Mouse (Mus musculus) erythroblast, embryonic 14.5 days (primary cell): ENCODE data around the gene Igfbp3. TPM values are rescaled to one million over a fixed set of nuclear protein-coding genes. Genes with fewer than 3 reads are reported as not detected.

Experiments used
- H3K27me3 ChIP-seq: 2 replicates; pipeline ENCODE4 v1.6.1; 2012; ENCODE audit warnings: inconsistent platforms; ENCODE audit not compliant: control insufficient read depth
- H3K36me3 ChIP-seq: 2 replicates; pipeline ENCODE4 v1.6.1; 2012; ENCODE audit warnings: mild to moderate bottlenecking, inconsistent platforms; ENCODE audit not compliant: control insufficient read depth
- H3K4me1 ChIP-seq: 2 replicates; pipeline ENCODE4 v1.6.1; 2012; ENCODE audit warnings: inconsistent platforms; ENCODE audit not compliant: control insufficient read depth
- H3K4me3 ChIP-seq: replicated peaks from 2 replicates; pipeline ENCODE3; 2012; ENCODE audit warnings: moderate library complexity, mild to moderate bottlenecking, inconsistent platforms
- H3K9me3 ChIP-seq: 2 replicates; pipeline ENCODE4 v1.6.1; 2012; ENCODE audit warnings: low read length, inconsistent platforms, mixed read lengths; ENCODE audit not compliant: control insufficient read depth
- GATA1 ChIP-seq: IDR thresholded peaks from 2 replicates; pipeline ENCODE4 v1.6.1; 2012; ENCODE audit warnings: low read length, inconsistent platforms, mixed read lengths
- TAL1 ChIP-seq: IDR thresholded peaks from 3 replicates; pipeline ENCODE4 v1.6.1; 2012; ENCODE audit warnings: low read length, inconsistent platforms, mixed read lengths
- polyA plus RNA-seq: library from polyadenylated mRNA; stranded (reverse); fragments of >175 nt; gene quantifications from 2 replicates; pipeline ENCODE4 v1.2.3, GENCODE M21; 2012

Gene Igfbp3
- polyA plus RNA-seq, result 0.03 TPM in 1 of 2 replicates, not detected in the other

DNA sequence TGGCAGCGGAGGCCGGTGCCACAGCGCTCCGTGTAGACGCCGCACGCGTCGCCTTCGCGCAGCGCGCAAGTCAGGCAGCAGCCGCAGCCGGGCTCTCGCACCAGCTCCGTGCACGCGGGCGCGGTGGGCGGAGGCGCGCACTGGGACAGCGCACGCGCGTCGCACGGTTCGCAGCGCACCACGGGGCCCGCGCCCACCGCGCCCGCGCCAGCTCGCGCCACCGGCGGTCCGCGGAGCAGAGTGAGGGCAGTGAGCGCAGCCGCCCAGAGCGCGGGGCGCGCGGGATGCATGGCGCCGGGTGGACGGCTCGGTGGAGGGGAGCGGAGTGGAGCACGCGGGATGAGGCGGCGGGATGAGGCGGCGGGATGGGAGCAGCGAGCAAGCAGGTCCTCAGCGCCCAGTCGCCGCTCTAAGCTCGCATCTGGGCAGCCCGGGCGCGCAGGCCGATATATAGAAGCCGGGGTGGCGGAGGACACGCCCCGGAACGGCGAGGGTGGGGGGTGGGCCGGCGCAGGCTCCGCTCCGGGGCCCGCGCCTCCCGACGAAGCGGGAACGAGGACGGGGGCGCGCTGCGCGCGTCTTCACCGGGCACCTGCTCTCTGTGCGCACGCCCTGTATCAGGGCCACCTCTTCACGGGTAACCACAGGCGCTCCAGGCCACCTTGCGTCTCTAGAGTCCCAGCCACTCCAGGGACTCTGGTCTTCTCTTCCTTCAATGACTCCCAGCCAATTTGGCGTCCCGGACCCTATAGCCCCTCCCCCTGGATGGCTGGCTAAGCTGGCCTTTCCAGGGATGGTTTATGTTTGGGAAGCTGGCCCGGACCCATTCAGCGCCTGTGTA is at the start of gene Igfbp3:
Igfbp3 (minus strand) TSS at position 423 of the 841 bp plus-strand sequence.
- no peak for TF ChIP-seq TAL1
- no peak for TF ChIP-seq GATA1
- peak within 1 kb of the TSS; percentile 27 for H3K4me3 ChIP-seq
- H3K9me3 ChIP-seq, result no peaks in the 10 kb centered on the region

DNA sequence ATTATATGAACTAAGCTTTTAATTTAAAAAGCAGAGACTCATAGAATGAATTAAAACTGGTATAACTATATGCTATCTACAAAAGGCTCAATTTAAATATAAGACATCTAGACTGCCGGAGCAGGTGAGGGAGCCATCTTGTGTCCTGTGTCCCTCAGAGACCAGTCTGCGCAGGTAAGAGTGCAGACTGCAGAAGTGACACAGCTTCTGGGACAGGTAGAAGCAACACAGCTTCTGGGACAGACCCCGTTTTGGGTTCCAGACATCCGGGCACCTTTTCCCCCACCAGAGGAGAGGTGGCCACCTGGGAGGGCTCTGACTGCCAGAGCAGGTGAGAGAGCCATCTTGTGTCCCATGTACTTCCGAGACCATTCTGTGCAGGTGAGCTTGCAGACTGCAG is 37.1 kb upstream of the Igfbp3 start:
- Histone ChIP-seq H3K36me3 (no peaks in the 10 kb centered on the region), H3K27me3 (no peaks in the 10 kb centered on the region), H3K4me1 (no peaks in the 10 kb centered on the region), H3K4me3 (no peak overlapping the region), H3K9me3 (no peaks in the 10 kb centered on the region)
- TF ChIP-seq GATA1 (no peak), TAL1 (no peak)

More for the DNA sequence above, at the start of gene Igfbp3:
- Histone ChIP-seq H3K4me1 (no peaks in the 10 kb centered on the region), H3K27me3 (peaks cover 36% of the 10 kb centered on the region), H3K36me3 (no peaks in the 10 kb centered on the region)

DNA sequence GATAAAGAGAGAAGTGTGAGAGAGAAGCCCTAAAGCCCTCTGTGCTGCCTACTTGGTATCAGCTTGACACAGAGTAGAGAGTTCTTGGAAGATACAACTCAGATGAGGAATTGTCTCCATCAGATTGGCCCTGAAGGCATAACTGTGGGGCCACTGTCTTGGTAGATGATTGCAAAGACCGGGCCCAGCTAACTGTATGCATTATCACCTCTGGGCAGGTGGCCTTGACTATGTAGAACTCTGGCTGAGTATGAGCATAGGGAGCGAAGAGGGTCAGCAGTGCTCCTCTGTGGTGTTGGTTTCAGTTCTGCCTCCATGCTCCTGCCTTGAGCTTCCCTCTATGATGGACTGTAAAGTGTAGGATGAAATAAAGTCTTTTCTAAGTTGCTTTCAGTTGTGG is 36.7 kb upstream of the Igfbp3 start:
- no peak overlapping the region for H3K4me3 ChIP-seq
- no peaks in the 10 kb centered on the region for H3K36me3 ChIP-seq
- no peaks in the 10 kb centered on the region for H3K27me3 ChIP-seq
- TF ChIP-seq TAL1 (no peak), GATA1 (no peak)
- no peaks in the 10 kb centered on the region for H3K4me1 ChIP-seq
- no peaks in the 10 kb centered on the region for H3K9me3 ChIP-seq

DNA sequence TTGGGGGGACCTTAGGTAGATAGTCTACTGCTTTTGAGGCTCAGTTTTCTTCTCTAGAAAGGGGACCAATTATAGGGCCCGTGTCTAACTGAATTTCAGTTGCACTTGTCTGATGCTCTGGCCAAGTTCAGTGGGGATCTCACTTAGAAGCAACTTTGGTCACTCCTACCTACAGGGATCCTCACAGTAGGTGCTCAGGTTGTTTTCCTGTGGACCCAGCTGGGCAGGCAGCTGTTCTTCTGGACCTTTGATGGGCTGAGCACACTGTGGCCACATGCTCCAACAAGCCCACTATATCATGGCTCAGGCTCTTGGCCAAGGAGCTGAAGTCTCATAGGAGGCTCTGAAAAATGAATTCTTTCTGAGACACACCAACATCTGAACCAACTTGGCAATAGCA is 31.1 kb upstream of the Igfbp3 start:
- TF ChIP-seq TAL1, result no peak
- no peak for TF ChIP-seq GATA1
- no peaks in the 10 kb centered on the region for H3K9me3 ChIP-seq
- no peaks in the 10 kb centered on the region for H3K27me3 ChIP-seq
- no peaks in the 10 kb centered on the region for H3K36me3 ChIP-seq
- no peak overlapping the region for H3K4me3 ChIP-seq
- H3K4me1 ChIP-seq, result no peaks in the 10 kb centered on the region

DNA sequence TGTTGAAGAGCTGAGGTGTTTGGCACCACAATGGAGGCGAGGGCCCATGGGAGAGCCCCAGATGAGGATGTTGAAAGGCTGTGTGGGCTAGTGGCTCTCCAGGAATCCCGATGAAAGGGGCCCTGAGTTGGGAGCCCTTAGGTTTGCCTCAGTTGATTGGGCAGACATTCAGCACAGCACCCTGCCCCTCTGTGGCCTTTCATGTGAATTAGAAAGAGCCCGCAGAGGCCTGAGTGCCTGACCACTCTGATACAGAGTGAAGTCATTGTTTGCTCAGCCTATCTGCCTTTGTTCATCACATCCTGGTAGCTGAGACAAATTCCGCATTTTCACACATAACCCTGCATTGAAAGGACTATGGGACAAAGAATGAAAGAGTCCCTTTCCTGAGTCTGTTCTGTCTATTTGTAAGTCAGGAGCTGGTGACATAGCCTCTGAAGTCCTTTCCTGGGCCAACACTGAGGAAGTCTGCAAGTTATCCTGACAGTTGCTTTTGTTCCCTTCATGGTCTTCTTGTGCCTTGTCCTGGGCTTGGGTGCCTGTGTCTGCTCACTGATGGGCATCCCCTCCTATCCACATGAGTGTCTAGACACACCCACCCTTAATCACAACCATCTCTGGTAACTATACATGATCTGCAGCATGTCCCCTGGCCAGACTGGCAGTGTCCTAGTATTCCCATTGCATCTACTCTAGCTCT is 25.5 kb upstream of the Igfbp3 start:
- Histone ChIP-seq H3K9me3 (no peaks in the 10 kb centered on the region; the same call in 1 of the 2 replicates), H3K36me3 (no peaks in the 10 kb centered on the region), H3K27me3 (no peaks in the 10 kb centered on the region), H3K4me1 (no peaks in the 10 kb centered on the region), H3K4me3 (no peak overlapping the region)
- TF ChIP-seq TAL1 (no peak), GATA1 (no peak)

DNA sequence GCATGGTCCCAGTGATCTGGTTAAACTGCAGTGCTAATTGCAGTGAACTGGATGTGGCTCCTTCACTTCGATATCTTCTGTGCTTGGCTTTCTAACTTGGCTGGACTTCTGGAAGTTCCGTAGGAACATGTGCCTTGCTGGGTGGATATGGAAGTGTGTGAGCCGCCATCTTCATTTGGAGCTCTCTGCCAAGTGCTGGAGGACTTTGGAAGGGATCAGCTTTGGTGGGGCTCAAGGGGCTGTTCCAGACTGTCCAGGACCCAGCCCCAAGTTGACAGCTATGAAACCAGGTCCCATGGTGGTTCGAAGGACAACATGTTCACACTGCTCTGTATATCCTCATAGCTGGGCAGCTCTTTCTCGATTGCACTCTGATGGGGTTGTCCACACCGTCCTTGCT is 24.8 kb upstream of the Igfbp3 start:
- Histone ChIP-seq H3K9me3 (no peaks in the 10 kb centered on the region; the same call in 1 of the 2 replicates), H3K4me1 (no peaks in the 10 kb centered on the region), H3K4me3 (no peak overlapping the region), H3K36me3 (no peaks in the 10 kb centered on the region), H3K27me3 (no peaks in the 10 kb centered on the region)
- no peak for TF ChIP-seq TAL1
- no peak for TF ChIP-seq GATA1

DNA sequence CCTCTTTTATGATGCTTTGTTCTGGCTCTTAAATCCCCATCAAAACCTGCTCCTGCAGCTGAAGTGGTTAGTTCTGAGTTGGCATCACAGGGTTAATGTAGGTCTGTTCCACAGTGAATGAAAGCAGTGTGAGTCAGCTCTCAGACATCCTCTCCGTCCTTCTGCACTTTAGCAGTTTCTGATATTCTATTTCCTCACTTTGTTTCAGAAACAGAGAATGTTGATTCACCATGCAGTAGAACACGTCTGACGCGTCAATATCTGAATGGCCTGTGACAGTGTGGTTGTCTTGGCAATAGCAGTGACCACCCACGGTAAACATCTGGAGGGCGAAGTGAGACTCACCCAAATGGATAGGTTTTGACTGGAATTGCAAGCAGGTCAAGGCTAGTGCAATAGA is 24.0 kb upstream of the Igfbp3 start:
- Histone ChIP-seq H3K9me3 (no peaks in the 10 kb centered on the region; the same call in 1 of the 2 replicates), H3K27me3 (no peaks in the 10 kb centered on the region), H3K4me3 (no peak overlapping the region), H3K36me3 (no peaks in the 10 kb centered on the region), H3K4me1 (no peaks in the 10 kb centered on the region)
- TF ChIP-seq TAL1 (no peak), GATA1 (no peak)

DNA sequence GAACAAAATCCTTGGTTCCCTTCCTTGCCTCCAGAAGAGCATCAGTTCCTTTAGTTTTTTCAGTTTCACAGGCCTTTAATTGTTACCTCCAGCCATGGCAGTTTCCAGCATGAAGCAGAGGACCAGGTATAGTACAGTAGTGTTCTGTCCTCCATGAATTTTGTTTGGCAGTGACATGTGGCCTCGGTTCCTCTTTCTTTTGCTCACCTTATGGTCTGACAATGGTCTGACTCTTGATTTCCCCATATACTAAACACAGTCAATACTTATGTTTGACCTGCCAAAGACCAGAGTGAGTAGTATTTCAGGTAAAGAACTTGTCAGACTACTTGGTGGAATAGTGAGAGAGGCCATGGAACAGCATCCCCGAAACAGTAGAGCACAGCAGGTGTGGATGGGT is 23.0 kb upstream of the Igfbp3 start:
- H3K36me3 ChIP-seq, result no peaks in the 10 kb centered on the region
- H3K9me3 ChIP-seq, result no peaks in the 10 kb centered on the region; the same call in 1 of the 2 replicates
- H3K27me3 ChIP-seq, result no peaks in the 10 kb centered on the region
- no peak overlapping the region for H3K4me3 ChIP-seq
- H3K4me1 ChIP-seq, result no peaks in the 10 kb centered on the region
- no peak for TF ChIP-seq TAL1
- no peak for TF ChIP-seq GATA1

DNA sequence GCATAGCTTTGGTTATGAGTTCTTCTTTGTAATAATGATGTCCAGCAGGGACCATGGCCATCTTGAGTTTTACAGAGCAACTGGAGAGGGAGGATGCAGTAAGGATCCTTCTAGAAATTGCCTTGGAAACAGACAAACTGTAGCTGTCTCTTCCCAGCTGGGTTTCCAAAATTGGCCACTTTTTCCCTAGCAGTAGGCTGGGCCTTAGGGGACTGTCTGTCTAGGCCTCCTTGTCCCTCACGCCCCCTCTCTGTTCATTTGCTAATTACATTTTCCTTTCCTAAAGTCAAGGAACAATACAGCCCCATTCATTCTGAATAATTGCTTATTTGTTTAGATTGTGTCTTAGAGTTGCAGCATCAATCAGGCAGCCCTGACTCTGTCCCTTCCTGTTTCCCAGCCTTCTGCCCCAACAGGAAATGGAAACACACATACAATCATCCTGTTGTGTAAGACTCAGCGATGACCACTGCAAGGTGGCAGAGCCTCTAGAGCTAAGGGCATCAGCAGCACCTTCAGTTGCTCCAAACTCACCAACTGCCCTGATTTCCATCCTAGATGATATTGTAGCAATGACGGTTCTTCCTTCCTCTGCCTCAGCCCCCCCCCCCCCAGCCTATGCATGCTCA is 21.4 kb upstream of the Igfbp3 start:
- Histone ChIP-seq H3K4me3 (no peak overlapping the region), H3K36me3 (no peaks in the 10 kb centered on the region), H3K9me3 (no peaks in the 10 kb centered on the region; the same call in 1 of the 2 replicates), H3K4me1 (no peaks in the 10 kb centered on the region), H3K27me3 (no peaks in the 10 kb centered on the region)
- TF ChIP-seq GATA1 (no peak), TAL1 (no peak)
